Comparison of ENCODE assay signal across 9 mouse cellular contexts in the genomic region with DNA sequence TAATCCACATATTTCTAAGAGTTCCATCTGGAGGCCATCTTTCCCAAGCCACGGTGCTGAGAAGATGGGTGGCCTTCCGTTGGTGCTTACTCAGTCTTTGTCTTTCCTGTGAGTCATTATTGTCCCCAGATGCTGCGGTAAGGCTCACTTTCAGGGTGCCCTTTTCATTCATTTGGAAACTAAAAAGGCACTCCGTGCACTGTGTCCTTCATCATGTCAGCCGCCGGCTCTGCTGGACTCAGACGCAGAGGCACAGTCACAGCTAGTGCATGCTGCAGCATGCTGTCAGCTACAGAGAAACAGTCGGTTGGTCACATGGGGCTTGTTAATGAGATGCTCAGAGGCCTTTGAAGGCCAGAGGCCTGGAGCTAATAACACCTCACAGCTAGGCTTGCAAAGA. TPM values are rescaled to one million over a fixed set of nuclear protein-coding genes. Genes with fewer than 3 reads are reported as not detected.
DNase-seq lines count a peak whose midpoint lies in the region; ATAC-seq and TF ChIP-seq lines count a peak whose summit lies in the region.
"Had no signal": no experiment of that assay in that cellular context is flagged by ENCODE, and none has a peak within 500 bp of the region (broad histone marks: within the 10 kb centered on the region; RNA-seq: fewer than 3 reads in every experiment).

No protein-coding gene starts in this region.

- DNase-seq in brain, embryonic 14.5 days (ENCODE audit: low read depth): peak; percentile 89
- DNase-seq in testis, postnatal 10 days (ENCODE audit: low spot score): no peak
- DNase-seq in thymus, postnatal 36 days: no peak
- no peak for DNase-seq in urinary bladder, postnatal 25 days (ENCODE audit: low spot score)
- DNase-seq: kidney, postnatal 14 days had no signal

- H3K36me3 ChIP-seq in forebrain, embryonic 13.5 days (ENCODE audit: poor library complexity, severe bottlenecking): no peaks in the 10 kb centered on the region
- H3K36me3 ChIP-seq in limb, embryonic 12.5 days: no peaks in the 10 kb centered on the region
- H3K36me3 ChIP-seq in neural tube, embryonic 14.5 days (ENCODE audit: control insufficient read depth, insufficient read depth, low read length): no peaks in the 10 kb centered on the region

- H3K4me3 ChIP-seq in forebrain, embryonic 13.5 days: no peak overlapping the region
- H3K4me3 ChIP-seq in limb, embryonic 12.5 days (replicated peaks): no peak overlapping the region
- H3K4me3 ChIP-seq in neural tube, embryonic 14.5 days (ENCODE audit: low read depth, low read length): no peak overlapping the region

- peak overlapping the region; percentile 48 for H3K4me2 ChIP-seq in forebrain, embryonic 13.5 days
- H3K4me2 ChIP-seq in limb, embryonic 12.5 days: peak overlapping the region; percentile 44
- peak overlapping the region; percentile 19; the same call in 1 of the 2 replicates for H3K4me2 ChIP-seq in neural tube, embryonic 14.5 days (ENCODE audit: low read depth, low read length)

- H3K9me3 ChIP-seq in forebrain, embryonic 13.5 days (replicated peaks): 0 out of 2 replicates have a peak, but pooled peaks cover 3% of the 10 kb centered on the region
- H3K9me3 ChIP-seq in limb, embryonic 12.5 days: 0 out of 2 replicates have a peak, but pooled peaks cover 4% of the 10 kb centered on the region
- H3K9me3 ChIP-seq in neural tube, embryonic 14.5 days (ENCODE audit: control insufficient read depth, low read length): no peaks in the 10 kb centered on the region

- 4% methylated on average over 8 of the region's 8 CpGs for WGBS in forebrain, embryonic 13.5 days
- 6% methylated on average over 8 of the region's 8 CpGs for WGBS in limb, embryonic 12.5 days
- whole genome bisulfite sequencing in neural tube, embryonic 14.5 days: 5% methylated on average over 8 of the region's 8 CpGs

- H3K4me1 ChIP-seq in forebrain, embryonic 13.5 days: peaks cover 10% of the 10 kb centered on the region
- peaks cover 15% of the 10 kb centered on the region for H3K4me1 ChIP-seq in limb, embryonic 12.5 days (replicated peaks)
- no peaks in the 10 kb centered on the region; the same call in 1 of the 2 replicates for H3K4me1 ChIP-seq in neural tube, embryonic 14.5 days (ENCODE audit: control insufficient read depth, insufficient read depth, low read length)

- H3K27me3 ChIP-seq in forebrain, embryonic 13.5 days: no peaks in the 10 kb centered on the region
- H3K27me3 ChIP-seq in limb, embryonic 12.5 days: no peaks in the 10 kb centered on the region
- H3K27me3 ChIP-seq in neural tube, embryonic 14.5 days (ENCODE audit: control insufficient read depth, insufficient read depth, low read length): no peaks in the 10 kb centered on the region

- no peak for TF ChIP-seq POLR2A in brain, embryonic 14.5 days (IDR thresholded peaks at IDR 0.05; ENCODE audit: borderline replicate concordance, extremely low read depth, insufficient read depth, insufficient read length, poor library complexity, severe bottlenecking)

- peak overlapping the region; percentile 22; the same call in 1 of the 2 replicates for H3K9ac ChIP-seq in forebrain, embryonic 13.5 days
- H3K9ac ChIP-seq in limb, embryonic 12.5 days (replicated peaks): 0 out of 2 replicates have a peak overlapping the region, but pooled peaks have one; percentile 18
- 0 out of 2 replicates have a peak overlapping the region, but pooled peaks have one; percentile 12 for H3K9ac ChIP-seq in neural tube, embryonic 14.5 days (replicated peaks; ENCODE audit: low read depth, low read length)
- H3K9ac ChIP-seq: liver, embryonic 14.5 days had no signal

- ATAC-seq in forebrain, embryonic 13.5 days: peak; percentile 94
- ATAC-seq in limb, embryonic 12.5 days (ENCODE audit: insufficient number of reproducible peaks, insufficient read depth, low FRiP score, low TSS enrichment, low read depth): peak; percentile 76
- ATAC-seq in neural tube, embryonic 14.5 days (ENCODE audit: low read depth): peak; percentile 80

- no peak for TF ChIP-seq CTCF in brain, embryonic 14.5 days (IDR thresholded peaks at IDR 0.05; ENCODE audit: borderline replicate concordance, extremely low read depth, insufficient read depth, insufficient read length)

- H3K27ac ChIP-seq in forebrain, embryonic 13.5 days: peak overlapping the region; percentile 53
- H3K27ac ChIP-seq in limb, embryonic 12.5 days: peak overlapping the region; percentile 35; the same call in 1 of the 2 replicates
- H3K27ac ChIP-seq in neural tube, embryonic 14.5 days (ENCODE audit: low read depth, low read length): 0 out of 2 replicates have a peak overlapping the region, but pooled peaks have one; percentile 3
- H3K27ac ChIP-seq: liver, embryonic 14.5 days had no signal

RNA-seq across cellular contexts. Expression of gene Zc3h12c, which starts 19.7 kb away (rescaled TPM):
- 8.5 and 10.1 TPM in 2 replicates for polyA plus RNA-seq in brain, embryonic 14.5 days (2012; rRNA removed)
- polyA plus RNA-seq in forebrain, embryonic 13.5 days (2015; fragmentation: Nextera tagmentation; extraction: Ambion mirVana): 10.0 and 10.4 TPM in 2 replicates
- 2.8 and 3.4 TPM in 2 replicates for polyA plus RNA-seq in limb, embryonic 12.5 days (2016; fragmentation: Nextera tagmentation; extraction: Ambion mirVana)
- polyA plus RNA-seq in neural tube, embryonic 14.5 days (2014; fragmentation: Nextera tagmentation; extraction: Ambion mirVana): 7.6 and 8.1 TPM in 2 replicates

Comparison
In these comparisons a context has a peak if more than half of its experiments do, and no peak if none do; other contexts are left out.
1. H3K27ac ChIP-seq: peak in every context shown above with its lines; median percentile 53 in forebrain, embryonic 13.5 days; 35 in limb, embryonic 12.5 days; 3 in neural tube, embryonic 14.5 days.